Mouse (Mus musculus): ENCODE data around the gene Ctbp1. TPM values are rescaled to one million over a fixed set of nuclear protein-coding genes. Genes with fewer than 3 reads are reported as not detected.

Ctbp1 gene
- total RNA-seq (2021) = 100 to 1,000 TPM; 202 to 211 TPM
- long read RNA-seq, experiment 1, transcript Ctbp1-211 (10 exons, 2,436 nt) = minor isoform, 66 of 569 reads
- long read RNA-seq, experiment 1, transcript Ctbp1-201 (9 exons, 2,279 nt) = major isoform, 127 of 569 reads
- long read RNA-seq, experiment 1, partial matches to known transcripts = 15 of 569 reads
- long read RNA-seq, experiment 1, other reads (novel, unspliced or antisense) = 355 of 569 reads
- long read RNA-seq, experiment 2, transcript Ctbp1-211 (10 exons, 2,436 nt) = minor isoform, 49 of 490 reads
- long read RNA-seq, experiment 2, transcript Ctbp1-201 (9 exons, 2,279 nt) = major isoform, 117 of 490 reads
- long read RNA-seq, experiment 2, partial matches to known transcripts = 15 of 490 reads
- long read RNA-seq, experiment 2, other reads (novel, unspliced or antisense) = 303 of 490 reads

GRCm38 (mm10) chr5:33274953-33275454 is at the start of gene Ctbp1:
Gene Ctbp1 (minus strand): TSS chr5:33274994.
- intact Hi-C loops (cut with DNase I) = loop anchor here (1.0 to 2.0 kb wide), 2 partner anchors 60 to 103 kb away; partner anchors contain the start of genes Maea and Uvssa
- DNase-seq = peak; percentile 93 to 96

GRCm38 (mm10) chr5:33324491-33324890 is 49.7 kb upstream of the Ctbp1 start:
- intact Hi-C loops (cut with DNase I) = no loop called here

DNA sequence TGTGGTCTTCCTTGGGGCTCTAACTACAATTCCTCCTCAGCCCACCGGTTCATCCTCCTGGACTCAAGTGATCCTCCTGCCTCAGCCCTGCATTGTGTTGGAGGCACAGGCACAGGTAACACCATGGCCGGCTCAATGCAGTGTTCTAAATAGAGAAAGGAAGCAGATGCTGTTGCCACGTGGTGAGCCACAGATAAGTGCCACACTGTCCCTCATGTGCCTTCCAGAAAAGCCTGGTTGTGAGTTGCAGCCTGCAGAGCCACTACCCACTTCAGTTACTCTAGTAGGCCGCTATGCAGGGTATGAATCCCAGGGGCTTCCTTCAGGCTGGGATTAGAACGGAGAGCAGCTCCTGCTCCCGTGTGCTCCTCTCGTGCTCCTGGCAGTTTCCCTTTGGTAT is 37.4 kb upstream of the Ctbp1 start:
- intact Hi-C loops (cut with DNase I) = no loop called here

More at GRCm38 (mm10) chr5:33324491-33324890, 49.7 kb upstream of the Ctbp1 start:
- DNase-seq = no peak

DNA sequence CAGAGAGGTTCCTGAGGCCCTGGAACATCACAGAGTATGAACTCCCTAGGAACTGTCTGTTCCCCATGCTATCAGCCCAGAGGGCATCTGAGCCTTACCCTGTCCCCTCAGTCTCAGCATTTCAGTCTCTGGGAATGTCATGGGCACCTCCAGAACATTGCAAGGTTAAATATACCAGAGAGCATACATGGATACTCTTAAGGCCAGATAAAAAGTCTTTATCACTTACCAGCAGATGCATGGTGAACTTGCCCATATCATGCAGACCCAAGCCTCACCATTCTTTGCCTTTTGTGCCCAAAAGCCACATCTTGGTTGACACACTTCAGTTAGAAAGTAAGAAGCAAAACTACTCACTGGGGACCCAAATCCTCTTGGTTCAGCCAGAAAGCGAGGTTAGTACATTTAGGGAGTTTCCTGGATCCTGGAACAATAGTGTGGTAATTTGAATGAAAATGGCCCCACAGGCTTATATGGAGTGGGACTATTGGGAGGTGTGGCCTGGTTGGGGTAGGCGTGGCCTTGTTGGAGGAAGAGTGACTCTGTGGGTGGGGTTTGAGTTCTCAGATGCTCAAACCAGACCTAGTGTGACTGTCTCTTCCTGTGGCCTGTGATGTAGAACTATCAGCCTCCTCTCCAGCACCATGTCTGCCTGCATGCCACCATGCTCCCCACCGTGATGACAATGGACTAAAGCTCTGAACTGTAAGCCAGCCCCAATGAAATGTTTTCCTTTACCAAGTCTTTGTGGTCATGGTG is 36.1 kb upstream of the Ctbp1 start:
- intact Hi-C loops (cut with DNase I) = no loop called here
- no peak for DNase-seq

More for the DNA sequence above, 37.4 kb upstream of the Ctbp1 start:
- no peak for DNase-seq

DNA sequence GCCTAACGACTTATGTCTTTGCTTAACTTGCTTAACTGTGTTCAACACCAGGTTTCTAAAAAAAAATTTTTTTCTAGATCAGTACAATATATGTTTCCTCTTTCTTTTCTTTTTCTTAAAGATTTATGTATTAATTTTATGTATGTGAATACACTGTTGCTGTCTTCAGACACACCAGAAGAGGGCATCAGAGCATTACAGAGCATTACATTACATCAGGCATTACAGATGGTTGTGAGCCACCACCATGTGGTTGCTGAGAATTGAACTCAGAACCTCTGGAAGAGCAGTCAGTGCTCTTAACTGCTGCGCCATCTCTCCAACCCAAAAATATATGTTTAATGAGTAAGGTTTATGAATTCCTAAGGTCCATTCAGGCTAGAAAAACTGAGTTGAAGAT is 27.0 kb upstream of the Ctbp1 start:
- intact Hi-C loops (cut with DNase I) = no loop called here
- no peak for DNase-seq

- no peak for DNase-seq
- intact Hi-C loops (cut with DNase I) = loop anchor here (2.0 to 10.0 kb wide), 2 partner anchors 94 to 252 kb away; no protein-coding TSS in a partner anchor
Observed at GRCm38 (mm10) chr5:33297164-33297563, 22.4 kb upstream of the Ctbp1 start.

DNA sequence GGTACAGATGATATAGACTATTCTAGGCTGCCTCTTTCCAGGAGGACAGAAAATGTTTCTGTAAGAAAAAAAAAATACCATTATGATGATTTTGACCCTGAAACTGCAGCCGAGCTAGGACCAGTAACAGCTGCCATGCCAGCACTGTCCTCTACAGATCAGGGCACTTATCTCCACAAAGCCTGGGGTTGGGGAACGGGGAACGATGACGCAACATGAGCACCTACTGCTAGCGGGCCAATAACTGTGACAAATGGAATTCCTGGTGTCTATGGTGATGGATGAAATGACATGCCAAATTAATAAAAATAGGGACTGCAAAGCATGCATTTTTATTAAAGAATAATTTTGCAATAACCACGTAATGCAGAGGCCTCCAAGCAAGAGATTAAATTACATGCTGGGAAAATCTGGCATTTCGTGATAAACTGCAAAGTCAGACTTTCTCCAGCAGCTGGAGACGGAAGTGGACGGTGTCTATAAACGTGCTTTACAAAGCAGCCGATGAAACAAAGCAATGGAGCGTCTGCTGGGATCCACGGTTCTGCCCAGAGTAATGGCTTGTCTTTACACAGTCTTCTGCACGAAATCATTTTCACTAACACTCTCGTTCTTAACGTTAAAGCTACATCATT is 19.1 kb upstream of the Ctbp1 start:
- intact Hi-C loops (cut with DNase I) = loop anchor here (10.0 kb wide), 1 partner anchor 249 kb away; no protein-coding TSS in a partner anchor
- no peak for DNase-seq

GRCm38 (mm10) chr5:33283951-33284350 is 9.2 kb upstream of the Ctbp1 start:
- intact Hi-C loops (cut with DNase I) = no loop called here
- no peak for DNase-seq

DNA sequence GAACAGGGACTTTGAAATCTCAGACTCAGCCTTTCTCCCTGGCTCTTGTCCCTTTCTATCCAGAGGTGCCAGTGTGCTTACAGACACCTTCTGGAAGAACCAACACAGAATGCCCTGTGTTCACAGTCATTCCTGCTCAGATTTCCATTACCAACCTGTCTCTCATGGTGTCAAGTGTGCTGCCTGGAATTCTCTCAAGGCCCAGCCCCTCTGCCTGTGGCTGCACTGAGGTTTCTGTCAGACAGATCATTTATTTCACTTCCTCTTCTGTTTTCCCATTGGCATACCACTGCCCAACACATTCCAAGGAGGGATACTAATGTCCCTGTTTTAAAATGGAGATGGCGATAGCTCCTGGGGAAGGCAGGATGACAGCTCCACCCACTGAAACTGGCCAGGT is 6.6 kb upstream of the Ctbp1 start:
- intact Hi-C loops (cut with DNase I) = no loop called here

GRCm38 (mm10) chr5:33278950-33279349 is 4.2 kb upstream of the Ctbp1 start:
- DNase-seq = peak in 1 of 2 experiments; percentile 24
- intact Hi-C loops (cut with DNase I) = no loop called here

More for the DNA sequence above, 6.6 kb upstream of the Ctbp1 start:
- no peak for DNase-seq

DNA sequence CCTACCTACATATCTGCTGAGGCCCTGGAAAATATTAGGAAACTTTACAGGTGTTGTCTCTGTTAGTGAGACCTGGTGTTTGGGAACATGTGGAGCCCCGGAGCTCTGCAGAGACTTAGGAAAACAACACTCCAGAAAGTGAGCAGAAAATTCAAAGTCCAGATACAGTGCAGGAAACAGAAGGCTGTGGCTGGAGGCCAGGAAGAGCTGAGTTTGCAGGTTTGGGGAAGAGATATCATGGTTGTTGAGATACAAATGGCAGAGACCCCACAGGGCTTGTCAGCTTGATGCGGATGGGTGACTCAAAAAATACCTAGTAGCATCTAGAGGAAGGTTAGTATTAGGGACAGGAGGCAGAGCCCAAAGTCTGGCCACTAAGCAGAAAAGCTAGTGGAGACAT is 2.5 kb upstream of the Ctbp1 start:
- intact Hi-C loops (cut with DNase I) = no loop called here

GRCm38 (mm10) chr5:33275754-33276153 is 960 bp upstream of the Ctbp1 start:
- DNase-seq = no peak
- intact Hi-C loops (cut with DNase I) = loop anchor here (1.0 to 2.0 kb wide), 2 partner anchors 59 to 103 kb away; partner anchors contain the start of genes Maea and Uvssa

More for the DNA sequence above, 2.5 kb upstream of the Ctbp1 start:
- no peak for DNase-seq

- intact Hi-C loops (cut with DNase I) = loop anchor here (2.0 kb wide), 1 partner anchor 60 kb away; the partner anchor contains the start of gene Maea
Observed at GRCm38 (mm10) chr5:33274085-33274952, 475 bp downstream of the Ctbp1 start.

GRCm38 (mm10) chr5:33273777-33274084 is 1.1 kb downstream of the Ctbp1 start:
- intact Hi-C loops (cut with DNase I) = loop anchor here (2.0 kb wide), 1 partner anchor 61 kb away; the partner anchor contains the start of gene Maea
- no peak for DNase-seq

More at GRCm38 (mm10) chr5:33274085-33274952, 475 bp downstream of the Ctbp1 start:
- DNase-seq = peak; percentile 94 to 97

DNA sequence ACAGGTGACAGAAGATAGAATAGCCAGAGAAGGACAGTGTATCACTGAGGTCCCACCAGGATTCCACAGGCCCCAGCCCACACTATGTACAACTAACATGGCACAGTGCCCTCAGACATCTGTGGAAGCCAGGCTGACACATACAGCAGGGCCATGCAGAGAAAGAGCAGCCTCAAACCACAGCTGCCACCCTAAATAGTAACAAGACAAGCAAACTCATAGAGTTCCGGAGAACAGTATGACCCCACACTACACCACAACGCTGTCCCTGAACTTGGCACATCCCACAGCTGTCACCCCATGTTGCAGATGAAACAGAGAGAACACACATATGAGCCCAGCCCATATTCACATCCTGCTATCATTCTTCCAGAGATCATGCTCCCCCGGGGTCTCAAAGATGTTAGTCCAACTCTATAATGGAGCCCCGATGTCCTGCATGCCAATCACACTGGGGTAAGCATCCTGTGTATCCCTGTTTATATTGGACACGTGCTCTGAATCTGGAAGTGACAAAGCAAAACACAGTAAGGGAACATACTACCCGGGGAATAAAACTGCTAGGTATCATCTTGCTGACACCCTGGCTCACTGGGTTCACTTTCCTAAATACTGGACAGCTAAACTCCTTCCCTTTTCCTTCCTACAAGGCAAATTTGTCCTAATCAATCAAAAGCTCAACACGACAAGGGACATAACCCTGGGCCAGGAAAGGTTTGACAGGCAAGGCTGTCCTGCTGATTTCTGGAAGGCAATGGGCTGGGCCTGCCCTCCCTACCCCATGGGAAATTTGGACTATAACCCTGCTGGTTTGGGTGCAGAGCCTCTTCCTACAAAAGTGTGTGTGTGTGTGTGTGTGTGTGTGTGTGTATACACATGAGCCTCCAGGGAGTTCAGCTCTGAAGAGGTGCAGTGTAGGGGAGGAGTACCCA is 1.7 kb downstream of the Ctbp1 start:
- no peak for DNase-seq
- intact Hi-C loops (cut with DNase I) = no loop called here

DNA sequence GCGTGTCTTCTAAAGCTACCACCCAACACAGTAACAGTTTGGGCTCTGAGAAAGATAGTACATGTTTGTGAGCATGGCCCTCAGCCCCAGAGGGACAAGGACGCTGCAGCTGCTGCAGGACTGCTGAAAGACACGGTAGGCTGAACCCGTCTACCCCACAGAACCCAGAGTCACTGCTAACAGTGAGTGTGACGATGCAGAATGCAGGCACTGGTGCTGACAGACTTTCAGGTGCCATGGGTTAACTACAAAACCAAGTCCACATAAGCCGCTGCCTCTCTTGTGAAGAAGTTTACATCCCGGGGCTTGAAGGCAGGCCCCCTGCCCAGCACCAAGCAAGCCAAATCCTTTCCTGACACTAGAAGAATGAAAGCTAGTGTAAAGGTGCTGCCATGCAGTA is 2.6 kb downstream of the Ctbp1 start:
- no peak for DNase-seq
- intact Hi-C loops (cut with DNase I) = no loop called here

- intact Hi-C loops (cut with DNase I) = loop anchor here (2.0 kb wide), 1 partner anchor 68 kb away; no protein-coding TSS in a partner anchor
- DNase-seq = peak; percentile 85 to 92
Observed at GRCm38 (mm10) chr5:33270568-33270967, 4.2 kb downstream of the Ctbp1 start.

DNA sequence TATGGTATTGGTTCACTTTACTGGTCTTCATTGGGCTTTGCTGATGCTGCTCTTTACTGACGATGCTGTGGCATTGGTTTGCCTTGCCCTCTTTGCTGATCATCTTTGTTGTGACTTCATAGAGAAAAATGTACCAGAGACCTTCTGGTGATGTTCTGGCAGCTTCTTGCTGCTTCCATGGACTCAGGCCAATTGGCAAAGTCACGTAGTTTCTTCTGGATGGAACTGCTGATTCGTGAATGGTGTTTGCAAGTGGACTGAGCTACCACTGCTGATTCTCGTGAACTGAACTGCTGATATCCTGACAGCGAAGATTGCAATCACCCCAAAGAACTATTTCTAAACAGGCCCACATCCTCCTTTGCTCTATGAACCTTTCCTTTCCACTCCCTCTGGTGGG is 20.4 kb downstream of the Ctbp1 start:
- intact Hi-C loops (cut with DNase I) = no loop called here
- peak in 1 of 2 experiments; percentile 15 for DNase-seq
